Mouse (Mus musculus) myocyte (in vitro differentiated cells): Measurements from ENCODE around the gene Tbc1d16.

ENCODE experiments used
- E2F4 ChIP-seq: IDR thresholded peaks from one replicate; pipeline ENCODE4 v1.6.1; 2011; ENCODE audit warnings: mild to moderate bottlenecking, control low read depth, moderate library complexity; ENCODE audit not compliant: insufficient read depth
- MYOG ChIP-seq, 3 experiments: IDR thresholded peaks; one replicate each; pipeline ENCODE4 v1.6.1; 2011; ENCODE audit warnings: control low read depth in 2 of 3, low read depth in 2 of 3, mild to moderate bottlenecking in 2 of 3; ENCODE audit not compliant: insufficient read length in 2 of 3, control insufficient read depth in 1 of 3, insufficient read depth in 1 of 3
- POLR2A ChIP-seq: IDR thresholded peaks from one replicate; pipeline ENCODE4 v1.6.1; 2011; ENCODE audit warnings: low read depth, mild to moderate bottlenecking, control low read depth, moderate library complexity; ENCODE audit not compliant: insufficient read length
- POLR2AphosphoS2 ChIP-seq: IDR thresholded peaks from one replicate; pipeline ENCODE4 v1.6.1; 2011; ENCODE audit warnings: low read depth, control low read depth; ENCODE audit not compliant: insufficient read length
- TCF3 ChIP-seq: IDR thresholded peaks from one replicate; pipeline ENCODE4 v1.6.1; 2011; ENCODE audit warnings: low read depth, control low read depth; ENCODE audit not compliant: insufficient read length
- USF1 ChIP-seq: IDR thresholded peaks from one replicate; pipeline ENCODE4 v1.6.1; 2011; ENCODE audit warnings: low read depth, mild to moderate bottlenecking, control low read depth, moderate library complexity

GRCm38 (mm10) chr11:119203423-119203822 lies 24.9 kb downstream of the Tbc1d16 start:
- TF ChIP-seq TCF3: no peak
- TF ChIP-seq POLR2A: no peak
- TF ChIP-seq E2F4: no peak
- no peak for TF ChIP-seq POLR2AphosphoS2
- TF ChIP-seq MYOG (IDR thresholded peaks at IDR 0.05; ENCODE audit: control insufficient read depth in 1 of 3, insufficient read depth in 1 of 3, insufficient read length in 2 of 3, low read depth in 2 of 3): no peak
- no peak for TF ChIP-seq USF1
